Mouse (Mus musculus): ENCODE data around the gene Trdmt1.

Gene Trdmt1

GRCm38 (mm10) chr2:13557145-13558030, 12.9 kb upstream of the Trdmt1 start:
- DNase-seq (ENCODE audit: low spot score): no peak

- DNase-seq (ENCODE audit: low spot score): no peak
Measured at GRCm38 (mm10) chr2:13556239-13556638, 11.8 kb upstream of the Trdmt1 start.

GRCm38 (mm10) chr2:13553966-13554365, 9.5 kb upstream of the Trdmt1 start:
- no peak for DNase-seq (ENCODE audit: low spot score)

- DNase-seq (ENCODE audit: low spot score): no peak
Measured at GRCm38 (mm10) chr2:13548749-13549148, 4.3 kb upstream of the Trdmt1 start.

GRCm38 (mm10) chr2:13543519-13544124, 846 bp downstream of the Trdmt1 start:
- no peak for DNase-seq (ENCODE audit: low spot score)

- DNase-seq (ENCODE audit: low spot score): no peak
Measured at GRCm38 (mm10) chr2:13539860-13540259, 4.6 kb downstream of the Trdmt1 start.

- DNase-seq (ENCODE audit: low spot score): no peak
Measured at GRCm38 (mm10) chr2:13538704-13539377, 5.6 kb downstream of the Trdmt1 start.

GRCm38 (mm10) chr2:13538258-13538657, 6.2 kb downstream of the Trdmt1 start:
- no peak for DNase-seq (ENCODE audit: low spot score)

- no peak for DNase-seq (ENCODE audit: low spot score)
Measured at GRCm38 (mm10) chr2:13537733-13538132, 6.7 kb downstream of the Trdmt1 start.

- no peak for DNase-seq (ENCODE audit: low spot score)
Measured at GRCm38 (mm10) chr2:13536747-13537146, 7.7 kb downstream of the Trdmt1 start.

- DNase-seq (ENCODE audit: low spot score): no peak
Measured at GRCm38 (mm10) chr2:13530639-13531038, 13.8 kb downstream of the Trdmt1 start.

GRCm38 (mm10) chr2:13529253-13529933, 15.1 kb downstream of the Trdmt1 start:
- no peak for DNase-seq (ENCODE audit: low spot score)

GRCm38 (mm10) chr2:13527531-13527930, 16.9 kb downstream of the Trdmt1 start:
- no peak for DNase-seq (ENCODE audit: low spot score)

- DNase-seq (ENCODE audit: low spot score): no peak
Measured at GRCm38 (mm10) chr2:13527125-13527524, 17.3 kb downstream of the Trdmt1 start.

- DNase-seq (ENCODE audit: low spot score): no peak
Measured at GRCm38 (mm10) chr2:13526205-13526604, 18.3 kb downstream of the Trdmt1 start.

- peak; percentile 47 for DNase-seq (ENCODE audit: low spot score)
Measured at GRCm38 (mm10) chr2:13523540-13524456, 20.7 kb downstream of the Trdmt1 start.

GRCm38 (mm10) chr2:13522106-13522505, 22.4 kb downstream of the Trdmt1 start:
- no peak for DNase-seq (ENCODE audit: low spot score)

GRCm38 (mm10) chr2:13514949-13515348, 29.5 kb downstream of the Trdmt1 start:
- no peak for DNase-seq (ENCODE audit: low spot score)

- DNase-seq (ENCODE audit: low spot score): no peak
Measured at GRCm38 (mm10) chr2:13502717-13503116, 41.8 kb downstream of the Trdmt1 start.

GRCm38 (mm10) chr2:13501553-13501952, 42.9 kb downstream of the Trdmt1 start:
- no peak for DNase-seq (ENCODE audit: low spot score)

GRCm38 (mm10) chr2:13500298-13500999, 44.0 kb downstream of the Trdmt1 start:
- no peak for DNase-seq (ENCODE audit: low spot score)
